Mouse (Mus musculus) erythroblast, embryonic 14.5 days (primary cell): Measurements from ENCODE around the gene Gm9844.

Experiments used
- GATA1 ChIP-seq: IDR thresholded peaks from 2 replicates; pipeline ENCODE4 v1.6.1; 2012; ENCODE audit warnings: low read length, inconsistent platforms, mixed read lengths
- TAL1 ChIP-seq: IDR thresholded peaks from 3 replicates; pipeline ENCODE4 v1.6.1; 2012; ENCODE audit warnings: low read length, inconsistent platforms, mixed read lengths

- no peak for TF ChIP-seq GATA1
- TF ChIP-seq TAL1: no peak
These were observed 21.0 kb upstream of the Gm9844 start for GRCm38 (mm10) chr7:24841009-24841408.
